In the genomic region with DNA sequence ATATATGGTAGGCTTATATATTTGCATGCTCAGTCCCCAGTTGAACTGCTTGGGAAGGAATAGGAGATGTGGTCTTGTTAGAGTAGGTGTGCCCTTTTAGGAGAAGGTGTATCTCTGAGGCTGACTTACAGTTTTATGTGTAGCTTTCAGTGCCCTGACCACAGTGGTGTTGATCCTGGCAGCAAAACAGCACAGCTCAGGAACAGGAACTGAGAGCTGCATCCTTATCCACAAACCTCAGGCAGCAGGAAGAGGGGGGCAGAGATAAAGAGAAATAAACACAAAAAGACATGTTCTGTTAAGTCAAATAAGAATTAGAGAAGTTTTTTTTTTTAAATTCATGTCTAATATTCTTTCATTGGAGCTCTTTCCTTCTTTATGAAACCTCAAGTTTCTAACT, we compare ENCODE assay signal across 29 mouse cellular contexts.
DNase-seq lines count a peak whose midpoint lies in the region; ATAC-seq lines count a peak whose summit lies in the region.
"Had no signal": no experiment of that assay in that cellular context is flagged by ENCODE, and none has a peak within 500 bp of the region (broad histone marks: within the 10 kb centered on the region; RNA-seq: fewer than 3 reads in every experiment).

No protein-coding gene starts in this region.

- no peaks in the 10 kb centered on the region for H3K36me3 ChIP-seq in heart, embryonic 12.5 days
- H3K36me3 ChIP-seq in midbrain, embryonic 16.5 days (ENCODE audit: control insufficient read depth, insufficient read depth, low read length): no peaks in the 10 kb centered on the region
- H3K36me3 ChIP-seq: embryonic facial prominence, embryonic 12.5 days; embryonic facial prominence, embryonic 15.5 days; G1E; heart, embryonic 15.5 days; hindbrain, embryonic 13.5 days; intestine, embryonic 15.5 days had no signal

- H3K4me1 ChIP-seq in heart, embryonic 12.5 days (replicated peaks): no peaks in the 10 kb centered on the region
- no peaks in the 10 kb centered on the region for H3K4me1 ChIP-seq in midbrain, embryonic 16.5 days (ENCODE audit: control insufficient read depth, insufficient read depth, low read length)
- H3K4me1 ChIP-seq: embryonic facial prominence, embryonic 12.5 days; embryonic facial prominence, embryonic 15.5 days; heart, embryonic 15.5 days; hindbrain, embryonic 13.5 days; intestine, embryonic 15.5 days had no signal

- intact Hi-C loops in heart, postnatal 25 days (cut with DNase I): no loop called here
- intact Hi-C loops in gastrocnemius, postnatal 14 days (cut with DNase I; ENCODE audit: low total_unique reads): no loop called here

- DNase-seq in heart, postnatal 25 days (ENCODE audit: low spot score): no peak
- peak; percentile 17 for DNase-seq in 416B (ENCODE audit: low read depth)
- DNase-seq in gastrocnemius, postnatal 14 days: no peak
- DNase-seq: adrenal gland, adult 8-10 months; adrenal gland, postnatal 25 days; B cell, adult 2 months; cerebellum, adult 18-20 months; cerebellum, adult 9-10 months; cerebellum, postnatal 14 days; forebrain, postnatal 0 days; gastrocnemius, adult 2 months; gastrocnemius, postnatal 25 days; heart, adult 18-20 months; heart, postnatal 10 days; heart, postnatal 4 days; kidney, adult 11 months had no signal

- H3K4me2 ChIP-seq in heart, embryonic 12.5 days: no peak overlapping the region
- no peak overlapping the region for H3K4me2 ChIP-seq in midbrain, embryonic 16.5 days (ENCODE audit: low read length)
- H3K4me2 ChIP-seq: embryonic facial prominence, embryonic 12.5 days; embryonic facial prominence, embryonic 15.5 days; heart, embryonic 15.5 days; hindbrain, embryonic 13.5 days; intestine, embryonic 15.5 days had no signal

- no peak overlapping the region for H3K27ac ChIP-seq in heart, embryonic 12.5 days (ENCODE audit: poor library complexity, severe bottlenecking)
- H3K27ac ChIP-seq in midbrain, embryonic 16.5 days (ENCODE audit: low read length): no peak overlapping the region
- H3K27ac ChIP-seq: embryonic facial prominence, embryonic 12.5 days; embryonic facial prominence, embryonic 15.5 days; gastrocnemius, adult 2 months; heart, embryonic 15.5 days; hindbrain, embryonic 13.5 days; intestine, embryonic 15.5 days had no signal

- no peaks in the 10 kb centered on the region for H3K27me3 ChIP-seq in heart, embryonic 12.5 days (replicated peaks)
- H3K27me3 ChIP-seq in midbrain, embryonic 16.5 days (ENCODE audit: control insufficient read depth, insufficient read depth, low read depth, low read length): no peaks in the 10 kb centered on the region
- H3K27me3 ChIP-seq: CH12.LX; embryonic facial prominence, embryonic 12.5 days; embryonic facial prominence, embryonic 15.5 days; heart, embryonic 15.5 days; hindbrain, embryonic 13.5 days; intestine, embryonic 15.5 days had no signal

- no peaks in the 10 kb centered on the region for H3K9me3 ChIP-seq in heart, embryonic 12.5 days (replicated peaks)
- H3K9me3 ChIP-seq in midbrain, embryonic 16.5 days (replicated peaks; ENCODE audit: control insufficient read depth, low read length, poor library complexity, severe bottlenecking): no peaks in the 10 kb centered on the region
- H3K9me3 ChIP-seq: embryonic facial prominence, embryonic 12.5 days; embryonic facial prominence, embryonic 15.5 days; heart, embryonic 15.5 days; hindbrain, embryonic 13.5 days; intestine, embryonic 15.5 days had no signal

- no peak overlapping the region for H3K4me3 ChIP-seq in heart, embryonic 12.5 days
- no peak overlapping the region for H3K4me3 ChIP-seq in midbrain, embryonic 16.5 days (ENCODE audit: low read depth, low read length)
- H3K4me3 ChIP-seq: embryonic facial prominence, embryonic 12.5 days; embryonic facial prominence, embryonic 15.5 days; gastrocnemius, adult 2 months; heart, embryonic 15.5 days; hindbrain, embryonic 13.5 days; intestine, embryonic 15.5 days had no signal

- no peak overlapping the region for H3K9ac ChIP-seq in heart, embryonic 12.5 days
- no peak overlapping the region for H3K9ac ChIP-seq in midbrain, embryonic 16.5 days (ENCODE audit: low read depth, low read length)
- H3K9ac ChIP-seq: embryonic facial prominence, embryonic 12.5 days; embryonic facial prominence, embryonic 15.5 days; forebrain, postnatal 0 days; heart, embryonic 15.5 days; hindbrain, embryonic 13.5 days; intestine, embryonic 15.5 days had no signal

- ATAC-seq in heart, embryonic 12.5 days (ENCODE audit: insufficient number of reproducible peaks, low FRiP score): 0 out of 2 replicates have a peak, but pooled peaks have one; percentile 72
- peak; percentile 89 for ATAC-seq in common myeloid progenitor, adult 5-6 weeks (replicated peaks; ENCODE audit: low read depth, poor library complexity, severe bottlenecking)
- no peak for ATAC-seq in midbrain, embryonic 16.5 days
- ATAC-seq: activated CD4-positive, CD25-positive, alpha-beta regulatory T cell, adult 4 months; forebrain, embryonic 14.5 days; forebrain, postnatal 0 days; hindbrain, embryonic 16.5 days; intestine, embryonic 15.5 days had no signal
